Mouse (Mus musculus) 416B (cell line): ENCODE data around the gene Midn.
A peak's percentile ranks its signal among the peaks of the same experiment; 100 is the strongest.

Experiments used
- DNase-seq: peaks from one replicate; pipeline ENCODE4 v3.0.0; 2011; ENCODE audit warnings: low read depth

The Midn gene

DNA sequence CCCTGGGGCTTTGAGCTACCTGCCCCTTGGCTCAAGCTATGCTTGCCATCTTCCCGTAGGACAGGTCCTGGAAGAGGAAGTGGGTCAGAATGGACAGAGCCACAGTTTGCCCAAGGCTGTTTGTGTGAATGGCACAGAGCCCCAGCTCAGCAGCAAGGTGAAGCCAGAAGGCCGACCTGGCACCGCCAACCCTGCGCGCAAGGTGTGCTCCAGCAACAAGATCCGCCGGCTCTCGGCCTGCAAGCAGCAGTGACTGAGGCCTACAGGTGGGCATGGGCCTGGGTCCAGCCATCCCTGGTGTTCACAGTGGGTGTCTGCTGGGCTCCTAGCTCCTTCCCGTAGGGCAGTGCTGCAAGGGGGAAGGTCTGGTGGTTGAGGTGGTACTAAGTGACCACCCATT is 18.2 kb upstream of the Midn start:
- no peak for DNase-seq

DNA sequence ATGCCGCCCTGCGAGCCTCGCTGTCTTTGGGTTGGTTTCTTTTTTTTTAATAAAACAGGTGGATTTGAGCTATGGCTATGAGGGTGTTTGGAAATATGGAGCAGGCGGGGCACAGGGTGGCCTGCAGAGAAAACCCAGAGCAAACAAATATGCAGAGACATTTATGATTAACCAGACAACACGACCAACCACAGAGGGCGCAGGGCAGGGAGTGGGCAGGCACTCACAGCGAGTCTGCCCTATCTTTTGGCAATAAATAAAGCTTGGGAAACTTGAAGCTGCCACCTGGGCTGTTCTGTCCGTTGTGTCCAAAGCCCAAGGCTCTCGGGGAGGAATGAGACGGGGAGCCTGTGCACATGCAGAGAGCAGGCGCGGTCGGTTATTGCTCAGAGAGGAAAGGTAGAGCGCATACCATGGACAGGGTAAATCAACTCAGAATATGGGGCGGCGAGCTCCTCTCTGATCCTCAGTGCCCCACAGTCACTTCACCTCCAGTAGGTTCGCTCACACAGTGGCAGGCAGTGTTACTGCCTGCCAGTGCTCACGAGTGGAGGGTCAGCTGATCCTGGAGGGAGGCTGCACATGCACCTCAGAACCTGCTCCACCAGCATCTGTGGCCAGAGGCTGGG is 17.6 kb upstream of the Midn start:
- no peak for DNase-seq

DNA sequence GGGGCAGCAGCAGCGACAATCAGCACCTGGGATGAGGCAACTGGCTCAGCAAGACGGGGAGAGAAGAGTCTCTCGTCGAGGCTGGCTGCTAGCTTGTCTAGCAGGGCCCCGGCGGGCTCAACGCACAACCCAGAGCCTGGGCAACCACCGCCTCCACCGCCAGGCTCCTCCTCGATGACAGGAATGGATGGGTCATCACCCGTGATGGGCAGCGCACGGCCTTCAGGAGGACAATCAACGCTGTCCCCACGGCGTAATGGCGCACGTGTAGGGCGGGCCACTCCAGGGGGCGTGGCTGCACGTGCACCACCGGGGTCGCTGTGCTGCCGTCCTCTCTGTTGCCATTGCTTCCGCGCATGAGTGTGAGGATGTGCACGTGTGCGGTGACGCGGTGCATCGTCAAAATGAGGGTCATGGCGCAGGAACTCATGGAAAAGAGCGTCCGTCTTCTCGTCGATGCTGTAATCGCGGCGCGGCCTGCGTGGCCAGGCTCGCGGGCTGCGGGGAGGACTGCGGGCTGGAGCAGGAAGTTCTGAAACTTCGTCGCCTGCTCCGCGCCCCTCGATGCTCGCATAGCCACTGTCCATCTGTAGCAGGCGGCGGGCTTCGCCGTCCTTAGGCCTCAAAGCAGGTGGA is 16.6 kb upstream of the Midn start:
- DNase-seq = no peak

DNA sequence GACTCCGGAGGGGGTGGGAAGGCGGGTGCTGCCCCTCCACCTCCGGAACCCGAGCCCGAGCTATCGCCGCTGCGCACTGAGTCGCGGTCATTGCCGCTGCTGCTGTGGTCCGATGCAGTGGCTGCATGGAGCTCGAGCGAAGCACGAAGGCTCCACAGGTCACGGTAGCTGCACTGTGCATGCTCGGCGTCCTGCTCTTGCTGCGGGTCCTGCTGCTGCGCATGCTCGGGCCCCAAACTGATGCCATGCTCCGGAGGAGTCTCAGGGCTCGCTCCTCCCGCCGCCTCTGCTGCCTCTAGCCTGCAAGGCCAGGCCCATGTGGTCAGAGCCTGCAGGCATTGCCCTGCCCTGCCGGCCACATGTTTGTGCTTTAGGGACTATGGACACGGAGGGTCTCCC is 16.1 kb upstream of the Midn start:
- no peak for DNase-seq

DNA sequence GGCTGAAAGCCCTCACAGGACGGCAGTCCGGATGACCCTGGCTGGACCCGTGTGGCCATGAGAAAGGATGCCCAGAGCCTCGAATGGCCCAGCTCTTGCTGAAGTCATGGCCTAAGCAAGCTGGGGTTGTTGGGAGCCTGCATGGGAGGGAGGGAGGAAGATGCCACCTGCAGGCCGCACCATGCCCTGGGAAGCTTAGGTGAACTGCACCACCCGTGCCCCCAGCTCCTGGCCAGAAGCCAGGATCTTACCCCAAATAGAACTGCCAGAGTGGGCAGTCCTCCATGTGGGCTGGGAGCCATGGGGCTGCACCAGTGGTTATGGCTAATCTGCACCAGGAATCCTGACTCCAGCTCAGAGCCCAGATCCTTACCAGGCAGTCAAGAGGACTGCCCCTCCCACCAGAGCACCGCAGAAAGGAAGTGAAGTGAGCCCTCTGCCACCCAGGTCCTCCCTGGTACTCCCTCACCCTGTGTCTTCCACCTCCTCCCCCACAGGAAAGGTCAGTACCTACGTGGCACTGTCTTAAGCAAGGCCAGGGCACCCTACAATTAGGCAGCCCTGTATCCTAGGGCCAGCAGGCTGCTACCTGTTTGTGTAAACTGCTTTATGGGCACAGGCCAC is 14.7 kb upstream of the Midn start:
- DNase-seq = peak; percentile 45

DNA sequence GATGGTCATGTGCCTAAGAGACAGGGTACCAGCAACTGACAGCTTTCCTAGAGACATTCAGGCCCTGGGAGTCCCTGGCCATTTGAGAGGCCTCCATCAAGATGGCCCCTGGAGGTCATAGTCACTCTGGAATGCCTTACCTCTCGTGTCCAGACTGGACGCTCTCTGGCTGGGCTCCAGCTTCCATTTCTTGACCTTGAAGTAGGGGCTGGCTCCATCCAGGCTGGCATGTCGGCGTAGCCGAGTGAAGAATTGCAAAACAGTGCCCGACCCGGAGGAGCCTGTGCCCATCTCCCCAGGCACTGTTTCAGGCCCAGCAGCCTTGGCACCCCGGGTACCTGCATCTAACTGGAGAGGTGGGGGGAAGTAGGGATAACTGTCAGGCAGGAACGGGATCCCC is 13.7 kb upstream of the Midn start:
- no peak for DNase-seq

DNA sequence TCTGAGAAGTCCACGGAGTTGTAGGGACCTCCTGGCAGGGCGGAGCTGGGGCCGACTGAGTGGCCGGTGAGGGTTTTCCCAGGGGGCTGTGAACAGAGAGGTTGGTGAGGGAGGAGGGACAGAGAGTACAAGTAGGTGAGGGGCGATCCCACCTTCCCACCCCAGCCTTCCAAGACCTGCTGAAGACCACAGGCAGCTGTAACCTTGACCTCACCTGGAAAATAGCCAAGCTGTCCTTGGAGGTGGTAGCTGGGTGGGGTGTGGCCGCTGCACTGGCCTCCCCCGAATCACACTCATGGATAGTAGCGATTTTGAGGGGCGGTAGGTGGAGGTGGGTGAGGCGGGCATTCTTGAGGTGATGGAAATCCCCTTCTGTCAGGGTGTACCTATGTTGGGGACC is 12.9 kb upstream of the Midn start:
- DNase-seq = no peak

DNA sequence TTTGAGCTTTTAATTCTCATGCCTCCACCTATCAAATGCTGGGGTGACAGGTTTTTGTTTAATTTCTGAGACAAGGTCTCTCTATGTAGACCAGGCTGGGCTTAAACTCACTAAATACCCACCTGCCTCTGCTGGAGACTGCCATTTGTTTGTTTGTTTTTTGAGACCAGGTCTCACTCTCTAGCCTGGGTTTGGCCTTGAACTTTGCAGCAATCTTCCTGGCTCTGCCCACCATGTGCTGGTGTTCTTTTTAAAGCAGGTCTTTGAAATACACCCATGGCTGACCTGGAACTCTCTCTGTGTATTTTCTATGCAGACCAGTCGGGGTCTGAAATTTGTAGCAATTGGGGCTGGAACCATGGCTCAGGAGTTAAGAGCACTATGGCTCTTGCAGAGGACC is 12.4 kb upstream of the Midn start:
- no peak for DNase-seq

DNA sequence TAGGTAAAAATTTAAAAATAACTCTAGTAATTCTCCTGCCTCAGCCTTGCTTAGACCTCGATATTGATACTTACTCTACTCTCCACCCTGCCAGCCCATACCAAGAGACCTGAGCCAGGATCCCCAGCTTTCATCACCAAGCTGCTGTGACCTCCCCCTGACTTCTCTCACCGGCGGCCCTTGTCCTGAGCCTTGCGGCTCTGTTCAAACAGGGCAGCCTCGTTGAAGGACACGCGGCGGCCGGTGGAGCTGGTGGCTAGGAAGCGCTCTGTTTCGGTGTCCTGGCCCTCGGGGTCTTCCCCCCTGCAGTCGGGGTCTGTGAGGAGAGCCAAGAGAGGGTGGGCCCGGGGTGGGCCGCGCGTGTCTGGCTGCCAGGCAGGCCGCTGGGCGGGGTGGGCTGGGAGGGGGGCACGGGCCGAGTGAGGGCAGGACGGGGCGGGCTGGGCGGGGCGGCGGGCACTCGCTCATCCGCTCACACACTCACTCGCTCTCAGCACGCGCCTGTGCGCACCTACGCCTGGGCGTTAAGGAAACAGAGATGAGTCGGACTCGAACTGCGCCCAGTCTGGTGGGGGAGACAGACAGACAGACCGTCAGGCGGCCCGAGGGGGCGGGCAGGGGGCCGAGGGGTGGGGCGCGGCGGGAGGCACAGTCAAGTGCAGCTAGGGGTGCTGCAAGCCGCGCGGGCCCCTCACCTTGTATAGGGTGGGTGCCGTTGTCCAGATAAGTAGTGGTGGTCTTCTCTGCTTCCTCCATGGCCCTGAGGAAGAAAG is 11.7 kb upstream of the Midn start:
- DNase-seq = no peak

DNA sequence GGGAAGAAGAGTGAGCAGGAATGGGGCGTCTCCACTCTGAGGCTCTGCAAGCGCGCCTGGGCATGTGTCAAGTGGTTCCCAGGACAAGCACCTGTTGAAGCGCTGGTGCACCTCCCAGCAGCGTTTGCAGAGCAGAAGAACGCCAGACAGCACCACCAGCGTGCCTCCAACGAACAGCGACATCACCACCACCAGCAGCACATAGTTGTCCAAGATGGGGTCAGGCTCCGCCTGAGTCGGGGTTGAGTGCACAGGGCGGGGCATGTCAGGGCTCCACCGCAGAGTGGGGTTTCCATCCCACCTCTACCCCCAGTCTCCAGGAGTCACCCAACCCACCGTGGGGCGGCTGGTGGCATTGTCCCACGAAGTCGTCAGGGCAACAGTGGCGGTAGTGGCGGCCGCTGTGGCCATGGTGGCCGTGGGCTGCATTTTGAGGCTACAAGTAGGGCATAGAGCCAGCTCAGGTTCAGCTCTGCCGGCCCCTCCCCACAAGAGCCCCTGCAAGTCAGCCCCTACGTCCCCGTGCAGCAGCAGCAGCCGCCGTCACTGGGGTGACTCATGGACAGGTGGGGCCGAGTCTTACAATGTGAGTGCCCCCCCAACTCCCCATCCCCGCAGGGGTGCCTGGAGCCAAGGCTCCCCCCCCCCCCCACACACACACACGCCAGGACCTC is 11.0 kb upstream of the Midn start:
- DNase-seq = no peak

DNA sequence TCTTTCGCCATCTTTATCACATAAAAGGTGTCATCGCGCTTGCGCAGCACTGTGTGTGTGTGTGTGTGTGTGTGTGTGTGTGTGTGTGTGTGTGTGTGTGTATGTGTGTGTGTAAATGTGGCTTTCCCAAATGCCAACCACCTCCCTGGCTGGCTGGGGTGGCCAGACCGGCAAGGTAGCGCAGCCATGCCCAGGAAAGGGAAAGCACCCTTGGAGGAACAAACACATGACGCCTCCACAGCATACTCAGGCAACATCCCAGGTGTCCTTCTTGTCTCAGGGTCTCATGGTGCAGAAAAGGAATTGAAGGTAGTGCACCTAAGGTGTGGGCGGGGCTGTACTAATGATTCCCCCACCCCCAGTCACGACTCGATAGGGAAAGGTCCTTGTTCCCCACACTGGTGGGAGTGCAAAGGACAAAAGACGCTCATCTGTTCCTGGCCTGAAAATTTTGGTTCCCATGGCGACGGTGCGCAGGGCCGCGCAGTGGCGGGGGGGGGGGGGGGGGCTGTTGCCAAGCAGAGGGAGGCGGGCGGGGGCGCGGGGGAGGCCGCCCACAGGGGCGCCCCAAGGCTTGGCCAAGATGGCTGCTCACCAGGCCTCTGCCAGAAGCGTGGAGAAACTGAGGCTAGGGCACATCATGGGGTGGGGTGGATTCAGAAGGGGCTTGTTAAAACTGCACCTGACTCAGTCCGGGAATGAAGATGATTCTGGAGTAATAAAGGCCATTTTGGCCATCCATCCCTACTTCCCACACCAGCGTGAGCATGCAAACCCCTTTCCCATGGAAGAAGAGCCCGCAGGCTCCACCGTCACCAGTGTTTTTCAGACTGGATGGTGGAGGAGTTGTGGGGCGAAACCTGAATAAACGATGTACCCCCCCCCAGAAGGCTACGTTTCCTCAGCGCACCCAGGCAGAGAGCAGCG is 10.2 kb upstream of the Midn start:
- DNase-seq = no peak

DNA sequence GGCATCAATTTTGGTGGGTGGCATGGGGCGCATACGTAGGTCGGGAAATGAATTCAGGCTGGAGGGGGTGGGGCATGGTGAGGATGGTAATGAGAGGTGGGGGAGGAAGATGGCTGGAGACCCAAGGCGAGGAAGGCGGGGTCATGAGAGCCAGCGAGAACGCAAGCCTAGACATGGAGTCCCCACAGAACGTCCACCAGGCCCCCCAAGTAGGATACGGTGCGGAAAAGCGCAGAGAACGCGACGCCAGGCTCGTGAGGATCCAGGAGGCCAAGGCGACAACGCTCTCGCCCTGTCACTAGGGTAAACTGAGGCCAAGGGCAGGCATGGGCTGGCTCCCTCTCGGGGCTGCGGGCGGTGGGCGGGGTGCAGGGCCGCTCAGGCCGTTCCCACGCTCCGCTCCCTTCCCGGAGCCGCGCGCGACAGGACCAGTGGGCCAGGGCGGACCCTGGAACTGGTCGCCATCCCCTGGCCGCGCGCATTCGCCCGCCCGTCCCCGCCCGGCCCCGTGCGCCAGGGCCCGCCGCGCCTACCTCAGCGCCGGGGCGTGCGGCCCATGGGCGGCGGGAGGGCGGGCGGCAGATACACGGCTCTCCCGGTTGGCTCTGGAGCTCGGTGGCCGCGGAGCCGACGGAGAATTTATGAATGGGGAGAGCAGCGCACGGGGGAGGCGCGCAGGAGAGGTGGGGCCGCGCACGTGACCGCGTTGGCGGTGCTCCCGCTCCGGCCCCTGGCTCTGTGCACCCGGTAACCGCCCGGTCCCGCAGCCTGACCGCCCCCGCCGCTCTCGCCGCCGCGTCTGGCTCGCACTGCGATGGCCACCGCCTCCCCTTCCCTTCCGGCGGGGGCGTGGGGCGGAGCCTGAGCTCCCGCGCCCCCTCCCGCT is 9.3 kb upstream of the Midn start, which contains the start of gene Atp5d:
TSS of gene Atp5d (plus strand) at position 80 of the 886 bp plus-strand sequence.
- DNase-seq = peak; percentile 49

DNA sequence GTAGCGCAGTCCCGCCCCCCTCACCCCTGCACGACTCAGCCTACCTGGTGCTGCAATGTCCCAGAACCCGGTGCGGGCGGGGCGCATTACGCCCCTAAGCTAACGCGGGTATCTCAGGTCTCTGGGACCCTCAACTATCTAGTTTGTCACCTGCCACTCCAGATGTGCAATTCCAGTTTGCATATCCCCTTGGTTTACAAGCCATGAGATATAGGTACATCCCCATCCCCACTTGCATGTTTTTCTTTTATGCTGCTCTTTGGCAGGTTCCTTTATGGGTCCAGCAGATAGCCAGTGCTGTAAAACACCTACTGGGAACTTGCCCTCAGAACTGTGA is 8.7 kb upstream of the Midn start:
- DNase-seq = no peak

DNA sequence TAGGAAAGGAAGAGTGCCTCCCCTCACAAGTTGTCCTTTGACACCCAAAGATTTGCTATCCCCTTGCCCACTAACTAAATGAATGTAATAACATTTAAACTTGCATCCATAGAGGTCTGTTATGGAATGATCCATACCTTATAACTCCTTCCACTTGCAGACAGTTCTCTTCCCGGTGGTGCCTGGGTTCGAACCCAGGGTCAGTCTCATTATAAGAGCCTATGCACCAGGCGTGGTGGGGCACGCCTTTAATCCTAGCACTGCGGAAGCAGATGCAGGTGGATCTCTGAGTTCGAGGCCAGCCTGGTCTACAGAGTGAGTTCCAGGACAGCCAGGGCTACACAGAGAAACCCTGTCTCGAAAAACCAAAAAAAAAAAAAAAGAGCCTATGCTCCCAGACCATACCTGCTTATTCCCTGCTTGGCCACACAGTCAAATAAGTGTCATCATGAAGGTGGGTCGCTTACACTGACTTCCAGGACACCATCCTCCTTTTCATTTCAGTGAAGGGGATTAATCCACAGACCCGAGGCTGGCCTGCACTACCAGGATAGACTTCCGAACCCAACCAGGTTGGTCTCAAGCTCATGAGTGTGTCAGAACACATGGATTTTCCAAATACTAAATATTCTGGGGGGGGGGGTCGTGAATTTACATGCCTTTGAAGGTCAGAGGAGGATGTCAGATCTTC is 8.0 kb upstream of the Midn start:
- DNase-seq = no peak

DNA sequence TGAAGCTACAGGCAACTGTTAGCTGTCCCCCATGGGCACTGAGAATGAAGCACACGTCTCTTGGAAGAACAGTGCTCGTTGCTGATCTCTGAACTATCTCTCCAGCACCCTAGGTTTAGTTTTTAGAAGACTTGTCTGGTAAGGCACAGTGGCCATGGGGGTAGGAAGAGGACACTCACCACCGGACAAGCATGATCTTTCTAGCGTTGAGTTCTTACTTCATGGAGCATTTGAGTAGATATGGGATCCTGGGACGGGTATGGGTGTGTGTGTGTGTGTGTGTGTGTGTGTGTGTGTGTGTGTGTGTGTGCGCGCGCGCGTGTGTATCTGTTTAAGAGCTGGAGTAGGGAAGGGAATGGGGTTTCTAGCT is 7.4 kb upstream of the Midn start, which contains the start of gene Cbarp:
TSS of gene Cbarp (minus strand) at position 170 of the 370 bp plus-strand sequence.
- DNase-seq = no peak

DNA sequence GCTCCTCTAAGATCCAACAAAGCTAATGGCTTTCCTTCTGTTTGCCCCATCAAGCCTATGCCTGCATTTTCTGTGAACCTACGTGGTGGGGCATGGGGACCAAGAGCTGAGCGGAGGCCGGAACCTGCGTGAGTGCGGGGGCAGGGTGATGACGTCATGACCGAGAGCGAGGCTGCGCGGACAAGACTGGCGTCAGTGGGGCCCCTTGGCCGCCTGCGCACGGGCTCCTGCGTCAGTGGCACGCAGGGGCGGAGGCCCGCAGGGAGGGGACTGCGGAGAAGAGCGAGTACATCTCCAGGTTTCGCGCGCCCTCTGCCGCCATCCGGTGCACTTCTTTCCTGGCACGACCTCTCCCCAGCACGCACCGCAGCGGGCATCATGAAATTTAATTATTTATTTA is 6.8 kb upstream of the Midn start:
- peak; percentile 99 for DNase-seq

DNA sequence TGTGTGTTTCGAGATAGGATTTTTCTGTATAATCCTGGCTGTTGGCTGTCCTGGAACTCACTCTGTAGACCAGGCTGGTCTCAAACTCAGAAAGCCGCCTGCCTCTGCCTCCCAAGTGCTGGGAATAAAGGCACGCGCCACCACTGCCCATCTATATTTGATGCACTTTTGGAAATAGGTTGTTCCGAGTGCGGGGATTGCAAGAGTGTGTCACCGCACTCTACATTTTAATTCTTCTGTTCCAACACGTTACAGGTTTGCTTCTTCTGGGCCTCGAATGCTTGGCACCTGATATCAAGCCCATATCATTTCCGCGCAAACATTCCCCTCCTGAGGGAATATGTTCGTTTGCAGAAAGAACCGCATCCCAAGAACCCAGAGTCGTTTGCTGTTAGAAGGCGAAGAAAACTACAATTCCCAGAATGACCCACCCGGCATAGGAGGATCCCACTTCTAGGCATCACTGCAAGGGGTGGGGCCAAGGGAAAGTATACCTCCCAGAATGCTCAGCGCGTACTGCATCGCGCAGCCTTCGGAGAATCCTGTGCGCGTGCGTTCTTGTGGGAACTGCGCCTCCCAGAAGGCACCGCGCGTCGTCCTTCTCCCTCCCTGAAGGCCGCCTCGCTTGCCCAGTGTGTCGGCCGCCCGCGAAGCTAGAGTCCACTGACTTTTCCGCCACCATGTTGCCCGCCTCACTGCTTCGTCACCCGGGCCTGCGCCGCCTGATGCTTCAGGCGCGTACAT is 6.1 kb upstream of the Midn start:
- DNase-seq = peak; percentile 99

DNA sequence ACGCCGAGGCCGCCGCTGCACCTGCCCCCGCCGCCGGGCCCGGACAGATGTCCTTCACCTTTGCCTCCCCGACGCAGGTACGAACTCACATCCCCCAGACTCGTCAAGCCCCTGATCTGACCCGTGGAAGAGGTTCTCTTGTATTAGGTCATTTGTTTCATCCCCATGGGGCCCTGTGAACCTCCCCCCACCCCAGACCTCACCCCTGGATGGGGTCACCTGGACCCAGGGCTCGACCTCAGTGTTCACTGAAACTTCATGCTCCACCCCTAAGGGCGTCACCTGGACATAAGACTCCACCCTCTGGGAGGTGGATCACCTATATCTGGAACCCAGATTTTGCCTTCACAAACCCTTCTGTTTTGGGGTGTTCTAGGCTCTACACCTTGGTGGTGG is 5.5 kb upstream of the Midn start:
- DNase-seq = no peak

DNA sequence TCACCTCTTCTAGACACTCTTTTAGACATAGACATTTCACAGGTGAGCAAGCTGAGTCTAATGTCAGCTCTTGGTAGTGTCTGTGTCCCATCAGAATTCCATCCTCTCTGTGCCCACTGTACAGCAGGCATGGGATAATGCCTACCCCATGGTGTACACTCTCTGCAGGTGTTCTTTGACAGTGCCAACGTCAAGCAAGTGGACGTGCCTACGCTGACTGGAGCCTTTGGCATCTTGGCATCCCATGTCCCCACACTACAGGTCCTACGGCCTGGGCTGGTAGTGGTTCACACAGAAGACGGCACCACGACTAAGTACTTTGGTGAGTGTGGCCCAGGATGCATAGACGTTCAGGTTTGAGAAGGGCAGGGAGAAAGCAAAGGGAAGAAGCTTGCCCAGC is 4.4 kb upstream of the Midn start:
- no peak for DNase-seq
